Mouse (Mus musculus): Measurements from ENCODE around the gene Gm43738. TPM values are rescaled to one million over a fixed set of nuclear protein-coding genes. Genes with fewer than 3 reads are reported as not detected.

Gene Gm43738
- polyA plus RNA-seq, 1 experiment from 2014 or later, result not detected

GRCm38 (mm10) chr3:89129908-89130307 is 29.0 kb upstream of the Gm43738 start:
- no peak for DNase-seq (ENCODE audit: low spot score)
- 83% methylated on average over 3 of the region's 3 CpGs for WGBS
- H3K27me3 ChIP-seq (ENCODE audit: insufficient read depth, low read length), result no peaks in the 10 kb centered on the region
- 0 out of 2 replicates have a peak, but pooled peaks cover 3% of the 10 kb centered on the region for H3K4me1 ChIP-seq (replicated peaks; ENCODE audit: insufficient read depth, low read length)
- no peaks in the 10 kb centered on the region for H3K9me3 ChIP-seq (replicated peaks; ENCODE audit: low read length)
- H3K4me3 ChIP-seq (replicated peaks; ENCODE audit: low read depth, low read length), result no peak overlapping the region
- no peak overlapping the region for H3K27ac ChIP-seq
- no peak overlapping the region for H3K4me2 ChIP-seq (ENCODE audit: low read length)
- ATAC-seq (replicated peaks; ENCODE audit: low FRiP score, low read depth), result no peak
- H3K36me3 ChIP-seq (ENCODE audit: insufficient read depth, low read length), result no peaks in the 10 kb centered on the region
- H3K9ac ChIP-seq (ENCODE audit: low read depth, low read length), result no peak overlapping the region
- TF ChIP-seq CTCF (IDR thresholded peaks at IDR 0.05; ENCODE audit: low read depth), result no peak

- ATAC-seq (replicated peaks; ENCODE audit: low FRiP score, low read depth) (no peak), DNase-seq (ENCODE audit: low spot score) (no peak)
- Histone ChIP-seq H3K9me3 (replicated peaks; ENCODE audit: low read length) (no peaks in the 10 kb centered on the region), H3K27me3 (ENCODE audit: insufficient read depth, low read length) (no peaks in the 10 kb centered on the region), H3K4me2 (ENCODE audit: low read length) (no peak overlapping the region), H3K27ac (no peak overlapping the region), H3K36me3 (ENCODE audit: insufficient read depth, low read length) (no peaks in the 10 kb centered on the region), H3K4me1 (replicated peaks; ENCODE audit: insufficient read depth, low read length) (no peaks in the 10 kb centered on the region), H3K4me3 (replicated peaks; ENCODE audit: low read depth, low read length) (no peak overlapping the region), H3K9ac (ENCODE audit: low read depth, low read length) (no peak overlapping the region)
- WGBS, result 85% methylated on average over 3 of the region's 3 CpGs
- TF ChIP-seq CTCF (IDR thresholded peaks at IDR 0.05; ENCODE audit: low read depth), result no peak
Measured at GRCm38 (mm10) chr3:89125981-89126380, 25.1 kb upstream of the Gm43738 start.

- TF ChIP-seq CTCF (IDR thresholded peaks at IDR 0.05; ENCODE audit: low read depth), result no peak
- Histone ChIP-seq H3K4me1 (replicated peaks; ENCODE audit: insufficient read depth, low read length) (no peaks in the 10 kb centered on the region), H3K27ac (no peak overlapping the region), H3K36me3 (ENCODE audit: insufficient read depth, low read length) (no peaks in the 10 kb centered on the region), H3K4me2 (ENCODE audit: low read length) (no peak overlapping the region), H3K4me3 (replicated peaks; ENCODE audit: low read depth, low read length) (no peak overlapping the region), H3K9ac (ENCODE audit: low read depth, low read length) (no peak overlapping the region), H3K9me3 (replicated peaks; ENCODE audit: low read length) (no peaks in the 10 kb centered on the region), H3K27me3 (ENCODE audit: insufficient read depth, low read length) (no peaks in the 10 kb centered on the region)
- DNase-seq (ENCODE audit: low spot score) (no peak), ATAC-seq (replicated peaks; ENCODE audit: low FRiP score, low read depth) (no peak)
- WGBS, result 58% methylated on average over 3 of the region's 3 CpGs
Measured at GRCm38 (mm10) chr3:89124241-89124640, 23.3 kb upstream of the Gm43738 start.

- Histone ChIP-seq H3K27me3 (ENCODE audit: insufficient read depth, low read length) (no peaks in the 10 kb centered on the region), H3K36me3 (ENCODE audit: insufficient read depth, low read length) (no peaks in the 10 kb centered on the region), H3K4me3 (replicated peaks; ENCODE audit: low read depth, low read length) (no peak overlapping the region), H3K9me3 (replicated peaks; ENCODE audit: low read length) (no peaks in the 10 kb centered on the region), H3K4me2 (ENCODE audit: low read length) (no peak overlapping the region), H3K4me1 (replicated peaks; ENCODE audit: insufficient read depth, low read length) (no peaks in the 10 kb centered on the region), H3K27ac (no peak overlapping the region), H3K9ac (ENCODE audit: low read depth, low read length) (no peak overlapping the region)
- WGBS, result 64% methylated on average over 2 of the region's 2 CpGs
- ATAC-seq (replicated peaks; ENCODE audit: low FRiP score, low read depth), result 0 out of 2 replicates have a peak, but pooled peaks have one; percentile 40
- no peak for DNase-seq (ENCODE audit: low spot score)
- no peak for TF ChIP-seq CTCF (IDR thresholded peaks at IDR 0.05; ENCODE audit: low read depth)
Measured at GRCm38 (mm10) chr3:89123313-89123712, 22.4 kb upstream of the Gm43738 start.

- ATAC-seq (replicated peaks; ENCODE audit: low FRiP score, low read depth) (no peak; the same call in 1 of the 2 replicates), DNase-seq (ENCODE audit: low spot score) (peak; percentile 51)
- no peak overlapping the region for H3K27ac ChIP-seq
- H3K27me3 ChIP-seq (ENCODE audit: insufficient read depth, low read length), result no peaks in the 10 kb centered on the region
- H3K4me1 ChIP-seq (replicated peaks; ENCODE audit: insufficient read depth, low read length), result no peaks in the 10 kb centered on the region
- no peak overlapping the region for H3K4me2 ChIP-seq (ENCODE audit: low read length)
- H3K4me3 ChIP-seq (replicated peaks; ENCODE audit: low read depth, low read length), result no peak overlapping the region
- TF ChIP-seq CTCF (IDR thresholded peaks at IDR 0.05; ENCODE audit: low read depth), result peak; percentile 66
- H3K36me3 ChIP-seq (ENCODE audit: insufficient read depth, low read length), result no peaks in the 10 kb centered on the region
- H3K9ac ChIP-seq (ENCODE audit: low read depth, low read length), result no peak overlapping the region
- H3K9me3 ChIP-seq (replicated peaks; ENCODE audit: low read length), result no peaks in the 10 kb centered on the region
- WGBS, result 13% methylated on average over 2 of the region's 2 CpGs
Measured at GRCm38 (mm10) chr3:89115522-89115921, 14.6 kb upstream of the Gm43738 start.

- Histone ChIP-seq H3K36me3 (ENCODE audit: insufficient read depth, low read length) (no peaks in the 10 kb centered on the region), H3K4me1 (replicated peaks; ENCODE audit: insufficient read depth, low read length) (no peaks in the 10 kb centered on the region), H3K4me3 (replicated peaks; ENCODE audit: low read depth, low read length) (no peak overlapping the region), H3K27ac (no peak overlapping the region), H3K9ac (ENCODE audit: low read depth, low read length) (no peak overlapping the region), H3K27me3 (ENCODE audit: insufficient read depth, low read length) (no peaks in the 10 kb centered on the region), H3K9me3 (replicated peaks; ENCODE audit: low read length) (no peaks in the 10 kb centered on the region), H3K4me2 (ENCODE audit: low read length) (no peak overlapping the region)
- DNase-seq (ENCODE audit: low spot score) (peak; percentile 20), ATAC-seq (replicated peaks; ENCODE audit: low FRiP score, low read depth) (peak; percentile 75)
- WGBS, result 47% methylated on average over 4 of the region's 4 CpGs
- TF ChIP-seq CTCF (IDR thresholded peaks at IDR 0.05; ENCODE audit: low read depth), result no peak
Measured at GRCm38 (mm10) chr3:89113058-89113457, 12.2 kb upstream of the Gm43738 start.

GRCm38 (mm10) chr3:89108146-89108545 is 7.2 kb upstream of the Gm43738 start:
- H3K4me1 ChIP-seq (replicated peaks; ENCODE audit: insufficient read depth, low read length), result no peaks in the 10 kb centered on the region
- H3K9me3 ChIP-seq (replicated peaks; ENCODE audit: low read length), result no peaks in the 10 kb centered on the region
- no peak for TF ChIP-seq CTCF (IDR thresholded peaks at IDR 0.05; ENCODE audit: low read depth)
- ATAC-seq (replicated peaks; ENCODE audit: low FRiP score, low read depth) (no peak), DNase-seq (ENCODE audit: low spot score) (no peak)
- H3K9ac ChIP-seq (ENCODE audit: low read depth, low read length), result no peak overlapping the region
- H3K4me3 ChIP-seq (replicated peaks; ENCODE audit: low read depth, low read length), result no peak overlapping the region
- 41% methylated on average over 1 of the region's 1 CpGs for WGBS
- H3K27ac ChIP-seq, result no peak overlapping the region
- no peaks in the 10 kb centered on the region for H3K36me3 ChIP-seq (ENCODE audit: insufficient read depth, low read length)
- H3K27me3 ChIP-seq (ENCODE audit: insufficient read depth, low read length), result no peaks in the 10 kb centered on the region
- H3K4me2 ChIP-seq (ENCODE audit: low read length), result no peak overlapping the region
